12 mouse cellular contexts compared by ENCODE assay signal in the genomic region with DNA sequence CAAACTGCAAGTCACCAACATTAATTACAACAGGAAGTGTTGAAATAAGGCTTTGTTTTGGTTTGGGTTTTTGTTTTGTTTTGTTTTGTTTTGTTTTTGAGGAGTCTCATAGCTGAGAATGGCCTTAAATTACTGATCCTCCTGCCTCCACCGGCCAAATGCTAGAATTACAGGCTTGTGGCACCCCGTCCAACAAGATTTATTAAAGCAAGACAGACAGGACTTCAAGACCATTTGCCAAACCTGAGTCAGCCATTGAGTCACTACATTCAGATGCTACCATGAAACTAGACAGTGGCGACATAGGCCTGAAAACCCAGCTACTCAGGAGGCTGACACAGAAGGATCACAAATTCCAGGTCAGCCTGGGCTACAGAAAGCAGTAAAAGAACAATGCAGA. TPM values are rescaled to one million over a fixed set of nuclear protein-coding genes. Genes with fewer than 3 reads are reported as not detected.
DNase-seq lines count a peak whose midpoint lies in the region; ATAC-seq and TF ChIP-seq lines count a peak whose summit lies in the region.
"Had no signal": no experiment of that assay in that cellular context is flagged by ENCODE, and none has a peak within 500 bp of the region (broad histone marks: within the 10 kb centered on the region; RNA-seq: fewer than 3 reads in every experiment).

No protein-coding gene starts in this region.

- H3K36me3 ChIP-seq in forebrain, postnatal 0 days (ENCODE audit: insufficient read depth), result no peaks in the 10 kb centered on the region
- H3K36me3 ChIP-seq in forebrain, embryonic 12.5 days (replicated peaks), result no peaks in the 10 kb centered on the region
- no peaks in the 10 kb centered on the region for H3K36me3 ChIP-seq in embryonic facial prominence, embryonic 10.5 days (replicated peaks)
- H3K36me3 ChIP-seq in midbrain, embryonic 16.5 days (ENCODE audit: control insufficient read depth, insufficient read depth, low read length), result no peaks in the 10 kb centered on the region
- H3K36me3 ChIP-seq: midbrain, embryonic 12.5 days had no signal

- 62% methylated on average over 3 of the region's 3 CpGs for WGBS in forebrain, postnatal 0 days
- WGBS in forebrain, embryonic 12.5 days, result 68% methylated on average over 3 of the region's 3 CpGs
- WGBS in embryonic facial prominence, embryonic 10.5 days, result 64% methylated on average over 3 of the region's 3 CpGs
- 69% methylated on average over 3 of the region's 3 CpGs for WGBS in midbrain, embryonic 16.5 days

- no peaks in the 10 kb centered on the region for H3K9me3 ChIP-seq in forebrain, postnatal 0 days (ENCODE audit: low read length)
- no peaks in the 10 kb centered on the region for H3K9me3 ChIP-seq in forebrain, embryonic 12.5 days
- H3K9me3 ChIP-seq in embryonic facial prominence, embryonic 10.5 days, result no peaks in the 10 kb centered on the region
- H3K9me3 ChIP-seq in midbrain, embryonic 16.5 days (replicated peaks; ENCODE audit: control insufficient read depth, low read length, poor library complexity, severe bottlenecking), result no peaks in the 10 kb centered on the region
- H3K9me3 ChIP-seq: midbrain, embryonic 12.5 days had no signal

- DNase-seq in forebrain, postnatal 0 days, result no peak
- DNase-seq in 3134 (ENCODE audit: extremely low read depth, insufficient read length, low spot score) (peak; percentile 57), ZHBTc4 (ENCODE audit: low read depth, low spot score) (peak; percentile 70)
- DNase-seq in kidney, postnatal 36 days, result peak; percentile 31 to 57
- no peak for DNase-seq in testis, postnatal 14 days (ENCODE audit: low spot score)
- DNase-seq in embryonic facial prominence, embryonic 10.5 days (ENCODE audit: low spot score), result no peak
- DNase-seq: cerebellum, postnatal 36 days; gastrocnemius, postnatal 25 days; right cerebral cortex, postnatal 4 days had no signal

- TF ChIP-seq CTCF in forebrain, postnatal 0 days (IDR thresholded peaks at IDR 0.05; ENCODE audit: low read depth), result peak; percentile 43

- no peak overlapping the region for H3K27ac ChIP-seq in forebrain, postnatal 0 days (ENCODE audit: low read depth, low read length)
- no peak overlapping the region for H3K27ac ChIP-seq in forebrain, embryonic 12.5 days
- H3K27ac ChIP-seq in embryonic facial prominence, embryonic 10.5 days (replicated peaks), result no peak overlapping the region
- H3K27ac ChIP-seq in midbrain, embryonic 16.5 days (ENCODE audit: low read length), result no peak overlapping the region
- H3K27ac ChIP-seq: midbrain, embryonic 12.5 days had no signal

- H3K9ac ChIP-seq in forebrain, postnatal 0 days, result no peak overlapping the region
- no peak overlapping the region for H3K9ac ChIP-seq in forebrain, embryonic 12.5 days
- no peak overlapping the region for H3K9ac ChIP-seq in midbrain, embryonic 16.5 days (ENCODE audit: low read depth, low read length)
- H3K9ac ChIP-seq: midbrain, embryonic 12.5 days had no signal

- no peak overlapping the region for H3K4me3 ChIP-seq in forebrain, postnatal 0 days (ENCODE audit: low read depth, low read length)
- no peak overlapping the region for H3K4me3 ChIP-seq in forebrain, embryonic 12.5 days (replicated peaks)
- no peak overlapping the region for H3K4me3 ChIP-seq in embryonic facial prominence, embryonic 10.5 days
- H3K4me3 ChIP-seq in midbrain, embryonic 16.5 days (ENCODE audit: low read depth, low read length), result no peak overlapping the region

- ATAC-seq in forebrain, postnatal 0 days, result no peak
- no peak for ATAC-seq in forebrain, embryonic 12.5 days (ENCODE audit: low FRiP score)
- ATAC-seq in midbrain, embryonic 16.5 days, result no peak

- H3K27me3 ChIP-seq in forebrain, postnatal 0 days (ENCODE audit: insufficient read depth, low read length), result no peaks in the 10 kb centered on the region
- H3K27me3 ChIP-seq in forebrain, embryonic 12.5 days, result no peaks in the 10 kb centered on the region
- no peaks in the 10 kb centered on the region for H3K27me3 ChIP-seq in embryonic facial prominence, embryonic 10.5 days (replicated peaks; ENCODE audit: low read depth, poor library complexity, severe bottlenecking)
- H3K27me3 ChIP-seq in midbrain, embryonic 16.5 days (ENCODE audit: control insufficient read depth, insufficient read depth, low read depth, low read length), result no peaks in the 10 kb centered on the region
- H3K27me3 ChIP-seq: midbrain, embryonic 12.5 days had no signal

- peaks cover 8% of the 10 kb centered on the region; the same call in 1 of the 2 replicates for H3K4me1 ChIP-seq in forebrain, postnatal 0 days (ENCODE audit: insufficient read depth)
- H3K4me1 ChIP-seq in forebrain, embryonic 12.5 days, result peaks cover 34% of the 10 kb centered on the region
- peaks cover 32% of the 10 kb centered on the region for H3K4me1 ChIP-seq in embryonic facial prominence, embryonic 10.5 days
- peaks cover 21% of the 10 kb centered on the region for H3K4me1 ChIP-seq in midbrain, embryonic 16.5 days (ENCODE audit: control insufficient read depth, insufficient read depth, low read length)

- no peak overlapping the region for H3K4me2 ChIP-seq in forebrain, postnatal 0 days (ENCODE audit: low read depth)
- no peak overlapping the region for H3K4me2 ChIP-seq in forebrain, embryonic 12.5 days
- H3K4me2 ChIP-seq in midbrain, embryonic 16.5 days (ENCODE audit: low read length), result no peak overlapping the region

RNA-seq across cellular contexts. Expression of a gene that starts 1.8 kb away (rescaled TPM):
- 6.0 and 8.1 TPM in 2 replicates for total RNA-seq in forebrain, postnatal 0 days (2014; rRNA removed)
- polyA plus RNA-seq in forebrain, postnatal 0 days (2015; fragmentation: Nextera tagmentation; extraction: Ambion mirVana), result 5.2 and 5.4 TPM in 2 replicates
- polyA plus RNA-seq in forebrain, embryonic 12.5 days (2016; fragmentation: Nextera tagmentation; extraction: Ambion mirVana), result 22.6 and 24.1 TPM in 2 replicates
- polyA plus RNA-seq in embryonic facial prominence, embryonic 10.5 days (2016; fragmentation: Nextera tagmentation; extraction: Ambion mirVana), result 28.5 and 32.3 TPM in 2 replicates
- 8.3 and 8.9 TPM in 2 replicates for polyA plus RNA-seq in midbrain, embryonic 16.5 days (2015; fragmentation: Nextera tagmentation; extraction: Ambion mirVana)

RNA-seq across cellular contexts. Expression of a gene that starts 1.9 kb away (rescaled TPM):
- total RNA-seq in forebrain, postnatal 0 days (2014; rRNA removed), result 93.1 and 105 TPM in 2 replicates
- polyA plus RNA-seq in forebrain, postnatal 0 days (2015; fragmentation: Nextera tagmentation; extraction: Ambion mirVana), result 118 and 122 TPM in 2 replicates
- polyA plus RNA-seq in forebrain, embryonic 12.5 days (2016; fragmentation: Nextera tagmentation; extraction: Ambion mirVana), result 62.0 and 64.0 TPM in 2 replicates
- polyA plus RNA-seq in embryonic facial prominence, embryonic 10.5 days (2016; fragmentation: Nextera tagmentation; extraction: Ambion mirVana), result 49.6 and 53.5 TPM in 2 replicates
- 110 and 117 TPM in 2 replicates for polyA plus RNA-seq in midbrain, embryonic 16.5 days (2015; fragmentation: Nextera tagmentation; extraction: Ambion mirVana)

Comparison
In these comparisons a context has a peak if more than half of its experiments do, and no peak if none do; other contexts are left out.
1. DNase-seq: peak in 3134 (single experiment), ZHBTc4 (single experiment) and kidney, postnatal 36 days (2 of 2); none in forebrain, postnatal 0 days (single experiment), testis, postnatal 14 days (single experiment) and embryonic facial prominence, embryonic 10.5 days (single experiment).